Mouse (Mus musculus): ENCODE data around the gene Cdc42se1. TPM values are rescaled to one million over a fixed set of nuclear protein-coding genes. Genes with fewer than 3 reads are reported as not detected.

The Cdc42se1 gene
- total RNA-seq, 1 experiment from 2014 or later: 303 TPM

GRCm38 (mm10) chr3:95217255-95218134 is 11.0 kb upstream of the Cdc42se1 start, which contains the start of gene Gabpb2:
Gene Gabpb2, minus strand, starts transcription at chr3:95217916.
- ATAC-seq (ENCODE audit: extremely low read depth, insufficient number of reproducible peaks, low FRiP score, poor library complexity, severe bottlenecking): peak; percentile 83

GRCm38 (mm10) chr3:95218466-95219137 is 9.9 kb upstream of the Cdc42se1 start:
- ATAC-seq (ENCODE audit: extremely low read depth, insufficient number of reproducible peaks, low FRiP score, poor library complexity, severe bottlenecking): no peak

GRCm38 (mm10) chr3:95223041-95223440 is 5.5 kb upstream of the Cdc42se1 start:
- no peak for ATAC-seq (ENCODE audit: extremely low read depth, insufficient number of reproducible peaks, low FRiP score, poor library complexity, severe bottlenecking)

GRCm38 (mm10) chr3:95224295-95224694 is 4.2 kb upstream of the Cdc42se1 start:
- ATAC-seq (ENCODE audit: extremely low read depth, insufficient number of reproducible peaks, low FRiP score, poor library complexity, severe bottlenecking): no peak

GRCm38 (mm10) chr3:95227214-95227613 is 1.3 kb upstream of the Cdc42se1 start:
- no peak for ATAC-seq (ENCODE audit: extremely low read depth, insufficient number of reproducible peaks, low FRiP score, poor library complexity, severe bottlenecking)

GRCm38 (mm10) chr3:95228894-95229780 is 605 bp downstream of the Cdc42se1 start:
- ATAC-seq (ENCODE audit: extremely low read depth, insufficient number of reproducible peaks, low FRiP score, poor library complexity, severe bottlenecking): no peak

- no peak for ATAC-seq (ENCODE audit: extremely low read depth, insufficient number of reproducible peaks, low FRiP score, poor library complexity, severe bottlenecking)
These were observed 1.4 kb downstream of the Cdc42se1 start for GRCm38 (mm10) chr3:95229781-95230494.

GRCm38 (mm10) chr3:95230495-95231297 is 2.2 kb downstream of the Cdc42se1 start:
- ATAC-seq (ENCODE audit: extremely low read depth, insufficient number of reproducible peaks, low FRiP score, poor library complexity, severe bottlenecking): no peak

- peak; percentile 21; the same call in 1 of the 2 replicates for ATAC-seq (ENCODE audit: extremely low read depth, insufficient number of reproducible peaks, low FRiP score, poor library complexity, severe bottlenecking)
These were observed 3.0 kb downstream of the Cdc42se1 start, which contains the start of gene Mllt11 for GRCm38 (mm10) chr3:95231298-95232221. Gene Mllt11, minus strand, starts transcription at chr3:95232171.

GRCm38 (mm10) chr3:95232771-95233170 is 4.2 kb downstream of the Cdc42se1 start:
- ATAC-seq (ENCODE audit: extremely low read depth, insufficient number of reproducible peaks, low FRiP score, poor library complexity, severe bottlenecking): no peak

GRCm38 (mm10) chr3:95233303-95233980 is 4.9 kb downstream of the Cdc42se1 start:
- no peak for ATAC-seq (ENCODE audit: extremely low read depth, insufficient number of reproducible peaks, low FRiP score, poor library complexity, severe bottlenecking)

GRCm38 (mm10) chr3:95235386-95236301 is 7.1 kb downstream of the Cdc42se1 start:
- ATAC-seq (ENCODE audit: extremely low read depth, insufficient number of reproducible peaks, low FRiP score, poor library complexity, severe bottlenecking): no peak

- no peak for ATAC-seq (ENCODE audit: extremely low read depth, insufficient number of reproducible peaks, low FRiP score, poor library complexity, severe bottlenecking)
These were observed 9.1 kb downstream of the Cdc42se1 start for GRCm38 (mm10) chr3:95237541-95238099.

GRCm38 (mm10) chr3:95239022-95239421 is 10.5 kb downstream of the Cdc42se1 start:
- ATAC-seq (ENCODE audit: extremely low read depth, insufficient number of reproducible peaks, low FRiP score, poor library complexity, severe bottlenecking): no peak

- ATAC-seq (ENCODE audit: extremely low read depth, insufficient number of reproducible peaks, low FRiP score, poor library complexity, severe bottlenecking): peak; percentile 6; the same call in 1 of the 2 replicates
These were observed 11.4 kb downstream of the Cdc42se1 start for GRCm38 (mm10) chr3:95239971-95240370.

Measured in neutrophil, adult 5-6 weeks (primary cell).